8 mouse cellular contexts compared by ENCODE assay signal in the genomic region with DNA sequence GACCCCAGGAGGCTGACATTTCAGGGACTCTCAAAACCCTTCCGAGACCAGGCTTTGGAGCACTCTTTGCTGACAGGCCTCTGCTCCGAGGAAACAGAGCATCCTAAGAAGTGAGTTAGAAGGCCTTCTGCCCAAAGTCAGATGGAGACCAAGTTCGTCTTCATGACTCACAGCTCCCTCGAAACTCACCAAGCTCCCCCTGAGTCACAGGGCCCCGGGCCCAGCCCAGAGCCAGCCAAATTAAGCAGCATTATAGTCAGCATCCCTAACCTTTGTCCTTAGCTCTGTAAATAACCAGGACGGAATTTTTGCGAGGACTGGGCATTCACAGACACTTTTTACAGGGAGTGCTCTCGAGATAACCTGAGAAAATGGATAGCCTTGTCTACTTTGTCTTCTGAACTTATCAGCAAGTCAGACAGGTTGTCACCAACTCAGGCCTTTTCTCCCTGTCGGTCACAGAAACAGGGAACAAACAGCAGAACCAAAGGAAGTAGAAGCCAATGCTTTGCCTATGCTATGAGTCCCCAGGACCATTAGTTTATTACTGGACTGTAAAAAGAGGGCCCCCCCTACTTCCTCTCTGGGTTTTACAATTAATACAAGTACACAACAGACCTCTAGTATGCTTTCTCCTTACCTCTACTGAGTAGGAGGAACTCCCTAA. TPM values are rescaled to one million over a fixed set of nuclear protein-coding genes. Genes with fewer than 3 reads are reported as not detected.
A peak's percentile ranks its signal among the peaks of the same experiment; 100 is the strongest.
DNase-seq lines count a peak whose midpoint lies in the region; ATAC-seq and TF ChIP-seq lines count a peak whose summit lies in the region.

No protein-coding gene starts in this region.

- peaks cover 25% of the 10 kb centered on the region for H3K4me1 ChIP-seq in lung, embryonic 16.5 days (replicated peaks; ENCODE audit: control insufficient read depth, insufficient read depth, low read length)
- H3K4me1 ChIP-seq in embryonic facial prominence, embryonic 14.5 days (ENCODE audit: control insufficient read depth, insufficient read depth, low read length) = peaks cover 22% of the 10 kb centered on the region
- H3K4me1 ChIP-seq in hindbrain, postnatal 0 days (ENCODE audit: insufficient read depth, low read length) = peaks cover 9% of the 10 kb centered on the region
- peaks cover 25% of the 10 kb centered on the region for H3K4me1 ChIP-seq in olfactory bulb, adult 2 months (ENCODE audit: control insufficient read depth, insufficient read depth, low read length)

- no peak overlapping the region for H3K4me3 ChIP-seq in lung, embryonic 16.5 days (ENCODE audit: low read length)
- no peak overlapping the region for H3K4me3 ChIP-seq in embryonic facial prominence, embryonic 14.5 days (ENCODE audit: low read depth, low read length)
- no peak overlapping the region for H3K4me3 ChIP-seq in hindbrain, postnatal 0 days (ENCODE audit: low read length)
- H3K4me3 ChIP-seq in olfactory bulb, adult 2 months (ENCODE audit: insufficient read depth, low read depth, low read length) = no peak overlapping the region

- TF ChIP-seq CTCF in hindbrain, postnatal 0 days (IDR thresholded peaks at IDR 0.05; ENCODE audit: low read depth) = no peak
- no peak for TF ChIP-seq CTCF in olfactory bulb, adult 2 months (IDR thresholded peaks at IDR 0.05; ENCODE audit: insufficient read depth, low read depth, low read length)

- H3K27me3 ChIP-seq in lung, embryonic 16.5 days (ENCODE audit: control insufficient read depth, insufficient read depth, low read depth, low read length) = no peaks in the 10 kb centered on the region
- H3K27me3 ChIP-seq in embryonic facial prominence, embryonic 14.5 days (replicated peaks; ENCODE audit: control insufficient read depth, insufficient read depth, low read length) = no peaks in the 10 kb centered on the region
- H3K27me3 ChIP-seq in hindbrain, postnatal 0 days (ENCODE audit: insufficient read depth, low read length) = no peaks in the 10 kb centered on the region

- no peak overlapping the region for H3K4me2 ChIP-seq in lung, embryonic 16.5 days (ENCODE audit: low read depth, low read length)
- no peak overlapping the region; the same call in 1 of the 2 replicates for H3K4me2 ChIP-seq in embryonic facial prominence, embryonic 14.5 days (ENCODE audit: low read depth, low read length)
- H3K4me2 ChIP-seq in hindbrain, postnatal 0 days (ENCODE audit: low read depth, low read length) = no peak overlapping the region

- H3K27ac ChIP-seq in lung, embryonic 16.5 days (ENCODE audit: low read length) = peak overlapping the region; percentile 2; the same call in 1 of the 2 replicates
- 0 out of 2 replicates have a peak overlapping the region, but pooled peaks have one; percentile 5 for H3K27ac ChIP-seq in embryonic facial prominence, embryonic 14.5 days (replicated peaks; ENCODE audit: low read depth, low read length)
- peak overlapping the region; percentile 65 for H3K27ac ChIP-seq in hindbrain, postnatal 0 days
- peak overlapping the region; percentile 35 for H3K27ac ChIP-seq in olfactory bulb, adult 2 months (ENCODE audit: insufficient read depth, low read depth, low read length)

- no peak for DNase-seq in lung, postnatal 4 days
- no peak for DNase-seq in embryonic facial prominence, embryonic 14.5 days (ENCODE audit: low spot score)
- no peak for DNase-seq in hindbrain, postnatal 0 days (ENCODE audit: low spot score)
- DNase-seq in embryo, embryonic 9.5 days (ENCODE audit: extremely low spot score) = no peak
- DNase-seq in kidney, postnatal 4 days = no peak

- H3K36me3 ChIP-seq in lung, embryonic 16.5 days (ENCODE audit: control insufficient read depth, insufficient read depth, low read length) = peaks cover 5% of the 10 kb centered on the region; the same call in 1 of the 2 replicates
- peaks cover 7% of the 10 kb centered on the region; the same call in 1 of the 2 replicates for H3K36me3 ChIP-seq in embryonic facial prominence, embryonic 14.5 days (ENCODE audit: control insufficient read depth, insufficient read depth, low read length)
- peaks cover 6% of the 10 kb centered on the region for H3K36me3 ChIP-seq in hindbrain, postnatal 0 days (ENCODE audit: insufficient read depth, low read length)

- WGBS in lung, embryonic 16.5 days = 61% methylated on average over 9 of the region's 9 CpGs
- 77% methylated on average over 9 of the region's 9 CpGs for WGBS in embryonic facial prominence, embryonic 14.5 days
- WGBS in hindbrain, postnatal 0 days = 63% methylated on average over 9 of the region's 9 CpGs
- 43% methylated on average over 9 of the region's 9 CpGs for WGBS in olfactory bulb, adult 2 months

- TF ChIP-seq POLR2A in olfactory bulb, adult 2 months (IDR thresholded peaks at IDR 0.05; ENCODE audit: insufficient read depth, low read depth, low read length) = no peak

- no peak for ATAC-seq in lung, embryonic 16.5 days (ENCODE audit: low read depth)
- ATAC-seq in embryonic facial prominence, embryonic 14.5 days (ENCODE audit: low read depth) = no peak
- ATAC-seq in hindbrain, postnatal 0 days = no peak
- ATAC-seq in cerebellum, adult (ENCODE audit: insufficient number of reproducible peaks, low FRiP score, low TSS enrichment) = no peak

- H3K9me3 ChIP-seq in lung, embryonic 16.5 days (ENCODE audit: control insufficient read depth, low read length) = no peaks in the 10 kb centered on the region
- no peaks in the 10 kb centered on the region for H3K9me3 ChIP-seq in embryonic facial prominence, embryonic 14.5 days (ENCODE audit: control insufficient read depth, low read length)
- no peaks in the 10 kb centered on the region for H3K9me3 ChIP-seq in hindbrain, postnatal 0 days (ENCODE audit: low read length)

- no peak overlapping the region for H3K9ac ChIP-seq in lung, embryonic 16.5 days (ENCODE audit: low read length)
- no peak overlapping the region for H3K9ac ChIP-seq in embryonic facial prominence, embryonic 14.5 days (ENCODE audit: low read depth, low read length)
- no peak overlapping the region for H3K9ac ChIP-seq in hindbrain, postnatal 0 days (replicated peaks; ENCODE audit: low read length)

RNA-seq across cellular contexts. Expression of a gene that starts 5.0 kb away (rescaled TPM):
- 9.6 and 11.7 TPM in 2 replicates for polyA plus RNA-seq in lung, embryonic 16.5 days (2015; fragmentation: Nextera tagmentation; extraction: Ambion mirVana)
- polyA plus RNA-seq in embryonic facial prominence, embryonic 14.5 days (2014; fragmentation: Nextera tagmentation; extraction: Ambion mirVana) = 9.5 TPM in 2 replicates
- total RNA-seq in hindbrain, postnatal 0 days (2014; rRNA removed) = 36.0 and 54.9 TPM in 2 replicates
- polyA plus RNA-seq in hindbrain, postnatal 0 days (2015; fragmentation: Nextera tagmentation; extraction: Ambion mirVana) = 25.0 TPM in 2 replicates
- polyA plus RNA-seq in olfactory bulb, adult 2 months (2012; ENCODE audit: insufficient read depth, insufficient read length, low replicate concordance, missing spikeins) = not detected in 2 replicates

RNA-seq across cellular contexts. Expression of a gene that starts 9.5 kb away (rescaled TPM):
- polyA plus RNA-seq in lung, embryonic 16.5 days (2015; fragmentation: Nextera tagmentation; extraction: Ambion mirVana) = 286 and 289 TPM in 2 replicates
- polyA plus RNA-seq in embryonic facial prominence, embryonic 14.5 days (2014; fragmentation: Nextera tagmentation; extraction: Ambion mirVana) = 285 and 305 TPM in 2 replicates
- total RNA-seq in hindbrain, postnatal 0 days (2014; rRNA removed) = 86.2 and 118 TPM in 2 replicates
- 256 and 272 TPM in 2 replicates for polyA plus RNA-seq in hindbrain, postnatal 0 days (2015; fragmentation: Nextera tagmentation; extraction: Ambion mirVana)
- not detected in 2 replicates for polyA plus RNA-seq in olfactory bulb, adult 2 months (2012; ENCODE audit: insufficient read depth, insufficient read length, low replicate concordance, missing spikeins)

RNA-seq across cellular contexts. Expression of a gene that starts 15.4 kb away (rescaled TPM):
- polyA plus RNA-seq in lung, embryonic 16.5 days (2015; fragmentation: Nextera tagmentation; extraction: Ambion mirVana) = 21.8 and 24.8 TPM in 2 replicates
- polyA plus RNA-seq in embryonic facial prominence, embryonic 14.5 days (2014; fragmentation: Nextera tagmentation; extraction: Ambion mirVana) = 16.6 and 18.8 TPM in 2 replicates
- 27.7 and 33.4 TPM in 2 replicates for total RNA-seq in hindbrain, postnatal 0 days (2014; rRNA removed)
- 20.8 and 22.1 TPM in 2 replicates for polyA plus RNA-seq in hindbrain, postnatal 0 days (2015; fragmentation: Nextera tagmentation; extraction: Ambion mirVana)
- not detected in 2 replicates for polyA plus RNA-seq in olfactory bulb, adult 2 months (2012; ENCODE audit: insufficient read depth, insufficient read length, low replicate concordance, missing spikeins)

RNA-seq across cellular contexts. Expression of a gene that starts 17.7 kb away (rescaled TPM):
- polyA plus RNA-seq in lung, embryonic 16.5 days (2015; fragmentation: Nextera tagmentation; extraction: Ambion mirVana) = 5.4 and 6.5 TPM in 2 replicates
- polyA plus RNA-seq in embryonic facial prominence, embryonic 14.5 days (2014; fragmentation: Nextera tagmentation; extraction: Ambion mirVana) = 5.5 TPM in 2 replicates
- 40.4 and 41.8 TPM in 2 replicates for total RNA-seq in hindbrain, postnatal 0 days (2014; rRNA removed)
- polyA plus RNA-seq in hindbrain, postnatal 0 days (2015; fragmentation: Nextera tagmentation; extraction: Ambion mirVana) = 6.6 TPM in 2 replicates
- polyA plus RNA-seq in olfactory bulb, adult 2 months (2012; ENCODE audit: insufficient read depth, insufficient read length, low replicate concordance, missing spikeins) = not detected in 2 replicates

RNA-seq across cellular contexts. Expression of a gene that starts 30.7 kb away (rescaled TPM):
- polyA plus RNA-seq in lung, embryonic 16.5 days (2015; fragmentation: Nextera tagmentation; extraction: Ambion mirVana) = 22.5 and 24.1 TPM in 2 replicates
- 14.8 and 16.6 TPM in 2 replicates for polyA plus RNA-seq in embryonic facial prominence, embryonic 14.5 days (2014; fragmentation: Nextera tagmentation; extraction: Ambion mirVana)
- total RNA-seq in hindbrain, postnatal 0 days (2014; rRNA removed) = 10.5 and 13.1 TPM in 2 replicates
- 14.2 and 14.5 TPM in 2 replicates for polyA plus RNA-seq in hindbrain, postnatal 0 days (2015; fragmentation: Nextera tagmentation; extraction: Ambion mirVana)
- polyA plus RNA-seq in olfactory bulb, adult 2 months (2012; ENCODE audit: insufficient read depth, insufficient read length, low replicate concordance, missing spikeins) = not detected in 2 replicates

Comparison
In these comparisons a context has a peak if more than half of its experiments do, and no peak if none do; other contexts are left out.
1. H3K27ac ChIP-seq: peak in every context shown above with its lines; median percentile 65 in hindbrain, postnatal 0 days; 35 in olfactory bulb, adult 2 months; 5 in embryonic facial prominence, embryonic 14.5 days; 2 in lung, embryonic 16.5 days.
2. RNA of a gene that starts 5.0 kb away (polyA plus RNA-seq): 25.0 TPM in hindbrain, postnatal 0 days, 9.6 to 11.7 TPM in lung, embryonic 16.5 days and 9.5 TPM in embryonic facial prominence, embryonic 14.5 days; not detected in olfactory bulb, adult 2 months; every median in the first group is over 10 times any median in the second.
3. RNA of a gene that starts 9.5 kb away (polyA plus RNA-seq): 286 to 289 TPM in lung, embryonic 16.5 days, 285 to 305 TPM in embryonic facial prominence, embryonic 14.5 days and 256 to 272 TPM in hindbrain, postnatal 0 days; not detected in olfactory bulb, adult 2 months; every median in the first group is over 100 times any median in the second.
4. RNA of a gene that starts 15.4 kb away (polyA plus RNA-seq): 21.8 to 24.8 TPM in lung, embryonic 16.5 days, 20.8 to 22.1 TPM in hindbrain, postnatal 0 days and 16.6 to 18.8 TPM in embryonic facial prominence, embryonic 14.5 days; not detected in olfactory bulb, adult 2 months; every median in the first group is over 10 times any median in the second.